Mouse (Mus musculus): ENCODE measurements around the gene Asic2.

GRCm38 (mm10) chr11:81151286-81152020 is 816.8 kb downstream of the Asic2 start:
- no peak for TF ChIP-seq CTCF (IDR thresholded peaks at IDR 0.05; ENCODE audit: low read depth)
- TF ChIP-seq EP300 (optimal IDR thresholded peaks at IDR 0.05), result no peak

Data from stomach, postnatal 0 days (tissue).